Mouse (Mus musculus) CH12.LX (cell line): ENCODE results near the gene Slc38a8. TPM values are rescaled to one million over a fixed set of nuclear protein-coding genes. Genes with fewer than 3 reads are reported as not detected.
A peak's percentile ranks its signal among the peaks of the same experiment; 100 is the strongest.

Source experiments
- DNase-seq: peaks from one replicate; pipeline ENCODE4 v3.0.0-alpha.2; 2013; ENCODE audit errors: extremely low read depth
- H3K27ac ChIP-seq: 2 replicates; pipeline ENCODE4 v1.5.1; 2012; ENCODE audit warnings: low read depth, mild to moderate bottlenecking, control low read depth, moderate library complexity; ENCODE audit not compliant: insufficient read depth
- H3K27me3 ChIP-seq: replicated peaks from 2 replicates; pipeline ENCODE3; 2012; ENCODE audit warnings: inconsistent platforms
- H3K36me3 ChIP-seq, 2 experiments: replicated peaks in 1 of 2; 2 replicates each; pipeline versions ENCODE3 to v1.6.1; 2012; ENCODE audit warnings: inconsistent platforms in 1 of 2, low read length in 1 of 2, mild to moderate bottlenecking in 1 of 2, mixed read lengths in 1 of 2, moderate library complexity in 1 of 2; ENCODE audit not compliant: control insufficient read depth in 1 of 2, insufficient read depth in 1 of 2
- H3K4me1 ChIP-seq, 2 experiments: 2 replicates each; pipeline ENCODE4 v1.6.1; 2012; ENCODE audit warnings: inconsistent platforms in 1 of 2, moderate library complexity in 1 of 2; ENCODE audit not compliant: insufficient read depth in 2 of 2, control insufficient read depth in 1 of 2
- H3K4me2 ChIP-seq: 2 replicates; pipeline ENCODE4 v1.6.1; 2012; ENCODE audit warnings: low read depth, mild to moderate bottlenecking, control low read depth; ENCODE audit not compliant: poor library complexity, insufficient read depth, severe bottlenecking
- H3K4me3 ChIP-seq, 3 experiments: fragments of 150-350 bp in 1 of 3; sonication (generic) in 1 of 3; replicated peaks in 1 of 3; 2 replicates each; pipeline versions ENCODE3 to v1.5.1; 2011 to 2012; ENCODE audit warnings: low read depth in 2 of 3, low read length in 2 of 3, mild to moderate bottlenecking in 2 of 3, moderate library complexity in 2 of 3, control low read depth in 1 of 3, improper control_type of control experiment in 1 of 3, inconsistent platforms in 1 of 3, mixed read lengths in 1 of 3; ENCODE audit not compliant: poor library complexity in 1 of 3
- H3K79me2 ChIP-seq: replicated peaks from 2 replicates; pipeline ENCODE4 v1.6.1; 2012; ENCODE audit warnings: mild to moderate bottlenecking, moderate library complexity; ENCODE audit not compliant: control insufficient read depth, poor library complexity, insufficient read depth, severe bottlenecking; ENCODE audit errors: extremely low read depth
- H3K9ac ChIP-seq: 2 replicates; pipeline ENCODE4 v1.6.1; 2012; ENCODE audit warnings: low read depth, mild to moderate bottlenecking, control low read depth, moderate library complexity; ENCODE audit not compliant: insufficient read depth
- H3K9me3 ChIP-seq: replicated peaks from 2 replicates; pipeline ENCODE3; 2012; ENCODE audit warnings: low read length, inconsistent platforms, mixed read lengths
- CHD1 ChIP-seq: IDR thresholded peaks from 2 replicates; pipeline ENCODE4 v1.6.1; 2012; ENCODE audit warnings: low read depth, low read length, improper control_type of control experiment, inconsistent platforms
- CTCF ChIP-seq, 2 experiments: IDR thresholded peaks in 1 of 2; conservative IDR thresholded peaks in 1 of 2; 2 replicates each; pipeline ENCODE4 v1.5.1; 2011 to 2012; ENCODE audit warnings: low read depth in 2 of 2, low read length in 2 of 2, improper control_type of control experiment in 1 of 2, inconsistent platforms in 1 of 2, mild to moderate bottlenecking in 1 of 2, moderate library complexity in 1 of 2
- E2F4 ChIP-seq: IDR thresholded peaks from 2 replicates; pipeline ENCODE4 v1.6.1; 2011; ENCODE audit warnings: low read depth, low read length, improper control_type of control experiment; ENCODE audit not compliant: insufficient replicate concordance
- EP300 ChIP-seq: IDR thresholded peaks from 2 replicates; pipeline ENCODE4 v1.6.1; 2011; ENCODE audit warnings: low read length, improper control_type of control experiment
- ETS1 ChIP-seq: conservative IDR thresholded peaks from 2 replicates; pipeline ENCODE4 v1.6.1; 2012; ENCODE audit warnings: low read depth, mild to moderate bottlenecking, inconsistent platforms, low read length, improper control_type of control experiment, moderate library complexity
- GABPA ChIP-seq: IDR thresholded peaks from 2 replicates; pipeline ENCODE4 v1.6.1; 2012; ENCODE audit warnings: low read depth, low read length, improper control_type of control experiment, inconsistent platforms; ENCODE audit not compliant: insufficient replicate concordance
- JUND ChIP-seq: conservative IDR thresholded peaks from 2 replicates; pipeline ENCODE4 v1.6.1; 2011; ENCODE audit warnings: low read depth, low read length, improper control_type of control experiment
- MAFK ChIP-seq: IDR thresholded peaks from 2 replicates; pipeline ENCODE4 v1.6.1; 2011; ENCODE audit warnings: low read length, improper control_type of control experiment; ENCODE audit not compliant: insufficient replicate concordance
- MAZ ChIP-seq: IDR thresholded peaks from 2 replicates; pipeline ENCODE4 v1.6.1; 2012; ENCODE audit warnings: low read depth, mild to moderate bottlenecking, inconsistent platforms, low read length, improper control_type of control experiment, moderate library complexity
- MEF2A ChIP-seq: IDR thresholded peaks from 2 replicates; pipeline ENCODE4 v1.6.1; 2014; ENCODE audit warnings: low read depth, mild to moderate bottlenecking, inconsistent platforms, low read length, improper control_type of control experiment, borderline replicate concordance
- MYC ChIP-seq: IDR thresholded peaks from 2 replicates; pipeline ENCODE4 v1.6.1; 2011; ENCODE audit warnings: low read depth, mild to moderate bottlenecking, improper control_type of control experiment, low read length
- NELFE ChIP-seq: IDR thresholded peaks from 2 replicates; pipeline ENCODE4 v1.6.1; 2011; ENCODE audit warnings: low read depth, low read length, improper control_type of control experiment
- NRF1 ChIP-seq: IDR thresholded peaks from 2 replicates; pipeline ENCODE4 v1.6.1; 2014; ENCODE audit warnings: low read depth, mild to moderate bottlenecking, inconsistent platforms, low read length, improper control_type of control experiment, moderate library complexity
- PAX5 ChIP-seq: IDR thresholded peaks from 2 replicates; pipeline ENCODE4 v1.6.1; 2012; ENCODE audit warnings: low read length, inconsistent platforms, mixed read lengths
- POLR2A ChIP-seq: IDR thresholded peaks from 2 replicates; pipeline ENCODE4 v1.6.1; 2011; ENCODE audit warnings: low read depth, mild to moderate bottlenecking, improper control_type of control experiment, low read length
- RAD21 ChIP-seq: IDR thresholded peaks from 2 replicates; pipeline ENCODE4 v1.6.1; 2011; ENCODE audit warnings: low read depth, mild to moderate bottlenecking, low read length, improper control_type of control experiment, moderate library complexity
- SIN3A ChIP-seq: IDR thresholded peaks from 2 replicates; pipeline ENCODE4 v1.6.1; 2012; ENCODE audit warnings: low read length, improper control_type of control experiment, inconsistent platforms
- SMC3 ChIP-seq: IDR thresholded peaks from 2 replicates; pipeline ENCODE4 v1.6.1; 2011; ENCODE audit warnings: low read depth, low read length, improper control_type of control experiment
- TBP ChIP-seq: conservative IDR thresholded peaks from 2 replicates; pipeline ENCODE4 v1.6.1; 2011; ENCODE audit warnings: low read depth, low read length, improper control_type of control experiment
- TCF12 ChIP-seq: IDR thresholded peaks from 2 replicates; pipeline ENCODE4 v1.6.1; 2014; ENCODE audit warnings: low read depth, mild to moderate bottlenecking, inconsistent platforms, low read length, improper control_type of control experiment
- UBTF ChIP-seq: IDR thresholded peaks from 2 replicates; pipeline ENCODE4 v1.6.1; 2012; ENCODE audit warnings: low read depth, mild to moderate bottlenecking, inconsistent platforms, low read length, improper control_type of control experiment, moderate library complexity
- USF1 ChIP-seq: IDR thresholded peaks from 2 replicates; pipeline ENCODE4 v1.6.1; 2014; ENCODE audit warnings: low read depth, mild to moderate bottlenecking, inconsistent platforms, low read length, improper control_type of control experiment
- USF2 ChIP-seq: conservative IDR thresholded peaks from 2 replicates; pipeline ENCODE4 v1.6.1; 2011; ENCODE audit warnings: low read depth, low read length, improper control_type of control experiment
- ZMIZ1 ChIP-seq: IDR thresholded peaks from 2 replicates; pipeline ENCODE4 v1.6.1; 2012; ENCODE audit warnings: low read depth, mild to moderate bottlenecking, inconsistent platforms, low read length, improper control_type of control experiment
- ZNF384 ChIP-seq: IDR thresholded peaks from 2 replicates; pipeline ENCODE4 v1.6.1; 2012; ENCODE audit warnings: low read depth, low read length, improper control_type of control experiment, inconsistent platforms
- dilution Hi-C: fragments of 300-500 bp; cut with MboI; formaldehyde crosslinking; loops from 2 replicates; pipeline ENCODE4 v1.14.3; 2020; ENCODE audit warnings: low sequenced_read_pairs; ENCODE audit not compliant: extremely low pct_unique_long_range_greater_than_20kb, extremely low pct_ligation_motif_present
- in situ Hi-C: fragments of 300-500 bp; cut with MboI; formaldehyde crosslinking; loops from 3 replicates; pipeline ENCODE4 v1.14.3; 2019; ENCODE audit warnings: low sequenced_read_pairs, low pct_ligation_motif_present, low pct_unique_long_range_greater_than_20kb, mixed read lengths
- polyA plus RNA-seq: library from polyadenylated mRNA; unstranded; fragments of >175 nt; gene quantifications from 2 replicates; pipeline ENCODE4 v1.2.1, GENCODE M21; 2012; ENCODE audit warnings: low read depth; ENCODE audit not compliant: insufficient read length
- total RNA-seq, 2 experiments: library from RNA; depleted of rRNA; stranded (reverse); fragments of 300-350 nt in 1 of 2; fragments of >200 nt in 1 of 2; gene quantifications; 2 replicates each; pipeline ENCODE4 v1.2.3; 2012 to 2014

Slc38a8 gene
- total and polyA plus RNA-seq, 3 experiments = 0.08 TPM; not detected in 1

DNA sequence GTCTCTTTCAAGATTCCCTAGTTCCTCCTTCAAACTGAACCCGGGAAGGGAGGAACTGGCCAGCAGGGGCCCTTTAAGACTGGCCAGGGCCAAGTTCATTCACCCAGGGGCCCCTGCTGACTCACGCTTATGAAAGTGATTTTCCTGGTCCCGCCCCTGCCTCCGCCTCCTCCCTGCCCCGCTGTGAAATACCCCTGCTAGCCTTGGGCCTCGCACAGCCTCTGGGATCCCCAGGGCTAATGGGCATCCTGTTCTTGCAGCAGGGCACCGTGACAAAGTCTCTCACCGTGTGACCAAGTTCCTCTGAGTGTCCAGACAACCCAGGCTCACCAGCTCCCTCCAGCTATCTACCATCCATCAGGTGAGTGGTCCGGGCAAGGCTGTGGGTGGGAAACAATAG is 64.6 kb downstream of the Slc38a8 start (continued):
- TF ChIP-seq MEF2A (no peak; the same call in 1 of the 2 replicates), MAZ (peak; percentile 70; the same call in 1 of the 2 replicates), ETS1 (no peak; the same call in 1 of the 2 replicates), POLR2A (peak; percentile 87), SMC3 (no peak), USF2 (no peak), RAD21 (no peak), MYC (no peak), NELFE (peak; percentile 91), UBTF (no peak), ZMIZ1 (peak; percentile 88), USF1 (no peak), MAFK (peak; percentile 16; the same call in 1 of the 2 replicates), TBP (peak; percentile 86), E2F4 (no peak)

DNA sequence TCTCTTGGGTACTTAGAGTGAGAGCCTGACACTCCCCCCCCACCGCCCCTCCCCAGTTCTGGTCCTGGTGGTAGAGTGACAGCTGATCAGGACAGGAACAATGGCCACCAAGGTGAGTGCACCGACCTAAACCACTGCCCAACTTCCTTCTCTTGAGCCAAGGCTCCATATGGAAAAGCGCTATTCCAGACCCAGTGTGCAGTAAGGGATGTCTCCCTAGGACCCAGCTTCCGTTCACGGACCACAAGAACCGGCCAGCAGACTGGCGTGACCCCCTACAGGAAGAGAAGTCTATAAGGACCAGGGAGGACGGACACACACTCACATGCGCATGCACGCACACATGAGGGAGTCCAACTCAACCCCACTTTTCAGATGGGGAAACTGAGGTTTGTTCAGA is 65.2 kb downstream of the Slc38a8 start:
- H3K4me1 ChIP-seq = peaks cover 19 to 54% of the 10 kb centered on the region in 2 experiments
- no peaks in the 10 kb centered on the region for H3K27me3 ChIP-seq
- no peak overlapping the region for H3K9ac ChIP-seq
- peaks cover 0 to 5% of the 10 kb centered on the region in 2 experiments for H3K36me3 ChIP-seq
- H3K79me2 ChIP-seq = no peaks in the 10 kb centered on the region
- no peak for DNase-seq
- H3K4me3 ChIP-seq = no peak overlapping the region
- H3K9me3 ChIP-seq = no peaks in the 10 kb centered on the region
- dilution Hi-C loops (no loop called here), in situ Hi-C loops (loop anchor here (5.0 kb wide), 1 partner anchor 181 kb away; no protein-coding TSS in a partner anchor)
- H3K27ac ChIP-seq = no peak overlapping the region
- TF ChIP-seq CHD1 (no peak), SIN3A (no peak), PAX5 (no peak), CTCF (conservative IDR thresholded peaks at IDR 0.05 in 1 of 2, IDR thresholded peaks at IDR 0.05 in 1 of 2; ENCODE audit: low read depth in 2 of 2, low read length in 2 of 2) (no peak), MAFK (no peak), SMC3 (no peak)
- TF ChIP-seq, all 38 proteins: peak for 0
- peak overlapping the region; percentile 54 for H3K4me2 ChIP-seq

DNA sequence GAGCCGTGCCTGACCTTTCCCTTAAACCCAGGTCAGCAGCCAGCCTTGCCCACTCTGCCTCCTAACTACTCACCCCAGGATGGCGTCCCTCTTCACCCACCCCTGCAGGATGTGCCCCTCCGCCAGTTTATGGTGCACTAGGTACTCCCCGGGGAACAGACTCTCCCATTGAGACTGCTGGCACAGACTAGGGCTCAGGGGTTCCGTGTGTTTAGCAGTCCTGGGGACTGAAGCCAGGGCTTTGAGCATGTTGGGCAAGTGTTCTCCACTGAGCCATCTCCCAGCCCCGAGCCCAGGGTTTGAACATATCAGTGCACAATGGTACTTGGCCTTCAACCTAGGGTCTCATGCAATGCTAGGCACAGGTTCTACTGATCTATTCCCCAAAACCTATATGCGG is 66.0 kb downstream of the Slc38a8 start:
- Histone ChIP-seq H3K9ac (no peak overlapping the region), H3K4me2 (no peak overlapping the region), H3K36me3 (no peaks in the 10 kb centered on the region), H3K4me3 (no peak overlapping the region), H3K4me1 (peaks cover 19 to 54% of the 10 kb centered on the region in 2 experiments)
- TF ChIP-seq EP300 (no peak), ETS1 (no peak), TCF12 (no peak), POLR2A (no peak), NRF1 (no peak), JUND (no peak), ZNF384 (no peak), CHD1 (no peak), E2F4 (no peak), RAD21 (no peak), UBTF (no peak), MAZ (no peak), GABPA (no peak), USF1 (no peak), PAX5 (no peak), USF2 (no peak), ZMIZ1 (no peak)
- TF ChIP-seq, all 38 proteins: peak for 0
- H3K9me3 ChIP-seq = no peaks in the 10 kb centered on the region
- no peaks in the 10 kb centered on the region for H3K27me3 ChIP-seq
- DNase-seq = no peak
- H3K27ac ChIP-seq = no peak overlapping the region
- dilution Hi-C loops (no loop called here), in situ Hi-C loops (loop anchor here (5.0 kb wide), 1 partner anchor 182 kb away; no protein-coding TSS in a partner anchor)
- H3K79me2 ChIP-seq = no peaks in the 10 kb centered on the region
